Mouse (Mus musculus) midbrain, postnatal 0 days (tissue): Measurements from ENCODE around the gene Prss45. TPM values are rescaled to one million over a fixed set of nuclear protein-coding genes. Genes with fewer than 3 reads are reported as not detected.

Experiments used
- ATAC-seq: fragments of 200-750 bp; cut with Nextera tagmentation; 2 replicates; pipeline ENCODE4 v1.8.0; 2017; ENCODE audit warnings: moderate number of reproducible peaks, mild to moderate bottlenecking, moderate TSS enrichment, moderate library complexity; ENCODE audit not compliant: low FRiP score
- DNase-seq: peaks from one replicate; pipeline ENCODE4 v3.0.0-alpha.2; 2015; ENCODE audit warnings: low spot score
- H3K27ac ChIP-seq: fragments of 300-500 bp; sonication (generic); 2 replicates; pipeline ENCODE4 v1.5.1; 2014; ENCODE audit warnings: low read depth, mild to moderate bottlenecking, low read length, mixed read lengths
- H3K27me3 ChIP-seq: fragments of 300-500 bp; sonication (generic); 2 replicates; pipeline ENCODE4 v1.6.1; 2014; ENCODE audit warnings: low read length, control low read depth, mixed read lengths; ENCODE audit not compliant: insufficient read depth
- H3K36me3 ChIP-seq: fragments of 300-500 bp; sonication (generic); 2 replicates; pipeline ENCODE4 v1.6.1; 2014; ENCODE audit warnings: low read length, control low read depth, mixed read lengths; ENCODE audit not compliant: insufficient read depth
- H3K4me1 ChIP-seq: fragments of 300-500 bp; sonication (generic); 2 replicates; pipeline ENCODE4 v1.6.1; 2014; ENCODE audit warnings: mild to moderate bottlenecking, control low read depth, antibody characterized with exemption, low read length, mixed read lengths; ENCODE audit not compliant: insufficient read depth
- H3K4me2 ChIP-seq: fragments of 300-500 bp; sonication (generic); 2 replicates; pipeline ENCODE4 v1.6.1; 2014; ENCODE audit warnings: low read depth, mild to moderate bottlenecking, low read length, mixed read lengths; ENCODE audit not compliant: poor library complexity, severe bottlenecking
- H3K4me3 ChIP-seq: fragments of 300-500 bp; sonication (generic); 2 replicates; pipeline ENCODE4 v1.5.1; 2014; ENCODE audit warnings: low read depth, mild to moderate bottlenecking, low read length, moderate library complexity
- H3K9ac ChIP-seq: fragments of 300-500 bp; sonication (generic); replicated peaks from 2 replicates; pipeline ENCODE4 v1.6.1; 2014; ENCODE audit warnings: mild to moderate bottlenecking, low read length, moderate library complexity, mixed read lengths; ENCODE audit not compliant: poor library complexity, severe bottlenecking
- H3K9me3 ChIP-seq: fragments of 300-500 bp; sonication (generic); 2 replicates; pipeline ENCODE4 v1.6.1; 2016; ENCODE audit warnings: low read length, control low read depth
- CTCF ChIP-seq: IDR thresholded peaks from 2 replicates; pipeline ENCODE4 v1.5.1; 2016; ENCODE audit warnings: antibody characterized with exemption, mild to moderate bottlenecking
- whole genome bisulfite sequencing: fragments of 180-500 bp; shearing (Covaris S2); extraction: QIAGEN DNeasy Blood & Tissue Kit; methylation state at CpG from one replicate; pipeline ENCODE4 v1.1.7; 2014; 5-methylcytosine and 5-hydroxymethylcytosine counted together
- polyA plus RNA-seq: library from polyadenylated mRNA; unstranded; fragments of >200 nt; fragmentation: Nextera tagmentation; extraction: Ambion mirVana; gene quantifications from 2 replicates; pipeline ENCODE4 v1.2.1, GENCODE M21; 2015
- total RNA-seq: library from RNA; depleted of rRNA; stranded (reverse); fragments of >200 nt; gene quantifications from 2 replicates; pipeline ENCODE4 v1.2.3, GENCODE M21; 2014

Gene Prss45
- total and polyA plus RNA-seq, 2 experiments from 2014 or later: 0.46 to 1.2 TPM

GRCm38 (mm10) chr9:110877353-110877752 is 43.0 kb downstream of the Prss45 start:
- peaks cover 15% of the 10 kb centered on the region for H3K4me1 ChIP-seq

GRCm38 (mm10) chr9:110877888-110878287 is 43.5 kb downstream of the Prss45 start:
- TF ChIP-seq CTCF: no peak
- peaks cover 14% of the 10 kb centered on the region for H3K27me3 ChIP-seq
- no peak overlapping the region for H3K27ac ChIP-seq
- H3K4me2 ChIP-seq: no peak overlapping the region
- H3K9me3 ChIP-seq: no peaks in the 10 kb centered on the region
- H3K4me1 ChIP-seq: peaks cover 15% of the 10 kb centered on the region
- 86% methylated on average over 5 of the region's 5 CpGs for WGBS
- no peak overlapping the region for H3K9ac ChIP-seq
- DNase-seq: peak; percentile 74
- ATAC-seq: peak; percentile 11; the same call in 1 of the 2 replicates
- H3K36me3 ChIP-seq: no peaks in the 10 kb centered on the region
- no peak overlapping the region for H3K4me3 ChIP-seq

More at GRCm38 (mm10) chr9:110877353-110877752, 43.0 kb downstream of the Prss45 start:
- 86% methylated on average over 1 of the region's 1 CpGs for WGBS
- H3K4me2 ChIP-seq: no peak overlapping the region
- H3K27ac ChIP-seq: no peak overlapping the region
- H3K27me3 ChIP-seq: peaks cover 14% of the 10 kb centered on the region
- H3K9me3 ChIP-seq: no peaks in the 10 kb centered on the region
- no peak for ATAC-seq
- H3K4me3 ChIP-seq: no peak overlapping the region
- no peak for DNase-seq
- no peak overlapping the region for H3K9ac ChIP-seq
- TF ChIP-seq CTCF: no peak
- H3K36me3 ChIP-seq: no peaks in the 10 kb centered on the region

GRCm38 (mm10) chr9:110879191-110879920 is 45.0 kb downstream of the Prss45 start, which contains the start of gene Als2cl:
Gene Als2cl (plus strand): TSS chr9:110879870.
- Histone ChIP-seq H3K36me3 (no peaks in the 10 kb centered on the region), H3K4me2 (peak within 1 kb of the TSS; percentile 92), H3K27me3 (peaks cover 14% of the 10 kb centered on the region), H3K4me3 (peak within 1 kb of the TSS; percentile 59), H3K4me1 (peaks cover 12% of the 10 kb centered on the region), H3K27ac (peak within 1 kb of the TSS; percentile 26; the same call in 1 of the 2 replicates), H3K9me3 (no peaks in the 10 kb centered on the region), H3K9ac (peak within 1 kb of the TSS; percentile 25)
- ATAC-seq (peak; percentile 26; the same call in 1 of the 2 replicates), DNase-seq (peak; percentile 69)
- 14% methylated on average over 12 of the region's 12 CpGs for WGBS
- no peak for TF ChIP-seq CTCF

DNA sequence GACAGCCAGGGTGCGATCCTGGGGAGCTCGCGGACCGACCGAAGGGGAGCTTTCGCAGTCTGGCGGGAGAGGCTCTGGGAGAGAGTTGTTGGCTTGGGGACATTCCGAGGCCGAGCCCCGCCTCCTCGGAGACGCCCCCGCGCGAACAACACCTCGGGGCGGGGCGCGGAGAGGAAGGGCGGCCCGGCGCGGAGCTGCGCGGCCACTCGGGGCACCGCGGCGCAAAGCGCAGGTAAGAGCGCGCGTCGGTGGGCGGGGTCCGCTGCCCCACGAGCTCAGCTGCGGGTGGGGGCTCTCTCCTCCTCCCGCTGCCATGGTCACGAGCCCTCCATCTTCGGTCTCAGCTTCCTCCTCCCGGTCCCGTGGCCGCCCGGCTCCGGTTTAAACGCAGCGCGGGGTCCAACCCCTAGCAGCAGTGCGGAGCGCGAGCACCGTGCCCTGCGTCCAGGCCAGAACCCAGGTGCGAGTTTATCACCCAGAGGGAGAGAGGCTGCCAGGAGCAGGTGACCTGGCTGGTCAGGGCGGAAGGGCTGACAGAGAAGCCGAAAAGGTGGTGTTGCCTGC is 45.7 kb downstream of the Prss45 start, which contains the start of gene Tmie:
TSS of gene Tmie (minus strand) at position 116 of the 564 bp plus-strand sequence.
- ATAC-seq (peak; percentile 52), DNase-seq (peak; percentile 40)
- Histone ChIP-seq H3K36me3 (no peaks in the 10 kb centered on the region), H3K9me3 (no peaks in the 10 kb centered on the region), H3K4me3 (peak within 1 kb of the TSS; percentile 59), H3K9ac (peak within 1 kb of the TSS; percentile 25), H3K4me1 (peaks cover 4% of the 10 kb centered on the region), H3K27me3 (peaks cover 14% of the 10 kb centered on the region), H3K4me2 (peak within 1 kb of the TSS; percentile 92), H3K27ac (peak within 1 kb of the TSS; percentile 26; the same call in 1 of the 2 replicates)
- under 1% methylated on average over 50 of the region's 57 CpGs for WGBS
- TF ChIP-seq CTCF: no peak

DNA sequence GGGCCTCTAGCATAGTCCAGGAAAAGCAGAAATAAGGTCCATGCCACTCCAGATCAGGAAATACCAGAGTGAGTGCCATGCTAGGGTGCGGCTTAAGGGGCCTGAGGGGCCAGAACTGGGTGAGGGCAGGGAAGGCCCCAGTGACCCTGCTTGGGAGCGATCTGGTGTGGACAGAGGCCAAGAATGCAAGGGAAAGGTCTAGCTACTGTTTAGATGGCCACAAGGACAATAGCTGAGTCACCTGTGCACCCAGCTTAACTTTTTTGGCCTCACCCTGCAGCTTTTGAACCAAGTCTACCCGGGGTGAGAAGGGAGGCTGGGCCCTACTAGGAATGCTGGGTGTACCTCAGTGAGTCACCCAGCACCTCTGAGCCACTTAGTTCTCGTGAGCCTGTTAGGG is 46.4 kb downstream of the Prss45 start:
- Histone ChIP-seq H3K9me3 (no peaks in the 10 kb centered on the region), H3K36me3 (no peaks in the 10 kb centered on the region), H3K4me2 (peak overlapping the region; percentile 92), H3K4me1 (peaks cover 4% of the 10 kb centered on the region), H3K9ac (peak overlapping the region; percentile 25; the same call in 1 of the 2 replicates), H3K4me3 (peak overlapping the region; percentile 59), H3K27ac (no peak overlapping the region), H3K27me3 (peaks cover 14% of the 10 kb centered on the region)
- DNase-seq: no peak
- no peak for ATAC-seq
- no peak for TF ChIP-seq CTCF
- whole genome bisulfite sequencing: 69% methylated on average over 4 of the region's 4 CpGs

DNA sequence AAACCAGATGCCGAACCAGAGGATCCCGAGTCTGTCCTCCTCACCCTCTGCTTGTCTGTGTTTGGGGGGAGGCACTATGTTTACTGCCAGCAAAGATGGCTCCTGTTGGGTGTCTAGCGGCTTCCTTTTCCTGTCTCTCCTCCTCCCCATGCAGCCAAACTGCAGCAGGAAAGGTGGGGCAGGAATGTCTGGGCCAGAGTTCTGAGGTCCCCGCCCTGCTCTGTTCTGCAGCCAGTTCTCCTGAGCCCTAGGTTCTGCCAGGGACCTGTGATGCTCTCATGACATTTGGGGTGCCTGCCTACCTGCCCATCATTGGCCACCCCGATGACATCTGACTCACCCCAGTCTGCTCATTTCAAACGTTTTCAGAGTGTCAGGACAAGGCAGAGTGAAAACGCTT is 47.6 kb downstream of the Prss45 start:
- DNase-seq: no peak
- Histone ChIP-seq H3K4me1 (peaks cover 4% of the 10 kb centered on the region), H3K4me2 (no peak overlapping the region), H3K9ac (no peak overlapping the region), H3K27me3 (peaks cover 14% of the 10 kb centered on the region), H3K9me3 (no peaks in the 10 kb centered on the region), H3K4me3 (no peak overlapping the region), H3K27ac (no peak overlapping the region), H3K36me3 (no peaks in the 10 kb centered on the region)
- WGBS: 80% methylated on average over 7 of the region's 7 CpGs
- TF ChIP-seq CTCF: no peak
- ATAC-seq: no peak
